Mouse (Mus musculus) embryonic fibroblast, embryonic 13.5 days (primary cell): ENCODE results near the gene Aanat. TPM values are rescaled to one million over a fixed set of nuclear protein-coding genes. Genes with fewer than 3 reads are reported as not detected.

ENCODE experiments used
- H3K27ac ChIP-seq: 2 replicates; pipeline ENCODE4 v1.5.1; 2012; ENCODE audit warnings: low read length, control low read depth, inconsistent platforms; ENCODE audit not compliant: insufficient read depth
- H3K4me1 ChIP-seq: 2 replicates; pipeline ENCODE4 v1.6.1; 2011; ENCODE audit warnings: low read length; ENCODE audit not compliant: control insufficient read depth, insufficient read depth
- H3K4me3 ChIP-seq: 2 replicates; pipeline ENCODE4 v1.5.1; 2011; ENCODE audit warnings: mild to moderate bottlenecking, control low read depth, low read length; ENCODE audit not compliant: insufficient read depth
- CTCF ChIP-seq: IDR thresholded peaks from 2 replicates; pipeline ENCODE4 v1.5.1; 2011; ENCODE audit warnings: mild to moderate bottlenecking, control low read depth, low read length, moderate library complexity, borderline replicate concordance; ENCODE audit not compliant: insufficient read depth
- POLR2A ChIP-seq: IDR thresholded peaks from 2 replicates; pipeline ENCODE4 v1.6.1; 2011; ENCODE audit warnings: low read depth, mild to moderate bottlenecking, control low read depth, low read length, moderate library complexity
- polyA plus RNA-seq: library from polyadenylated mRNA; stranded (reverse); fragments of >200 nt; gene quantifications from 2 replicates; pipeline ENCODE4 v1.2.4, GENCODE M21; 2011; ENCODE audit warnings: low read depth; ENCODE audit not compliant: missing spikeins, insufficient read length

Gene Aanat
- polyA plus RNA-seq, 1 experiment: not detected

- Histone ChIP-seq H3K4me3 (no peak overlapping the region), H3K27ac (no peak overlapping the region), H3K4me1 (no peaks in the 10 kb centered on the region)
- no peak for TF ChIP-seq CTCF
- no peak for TF ChIP-seq POLR2A
These were observed 5.4 kb downstream of the Aanat start for GRCm38 (mm10) chr11:116591621-116592020.

DNA sequence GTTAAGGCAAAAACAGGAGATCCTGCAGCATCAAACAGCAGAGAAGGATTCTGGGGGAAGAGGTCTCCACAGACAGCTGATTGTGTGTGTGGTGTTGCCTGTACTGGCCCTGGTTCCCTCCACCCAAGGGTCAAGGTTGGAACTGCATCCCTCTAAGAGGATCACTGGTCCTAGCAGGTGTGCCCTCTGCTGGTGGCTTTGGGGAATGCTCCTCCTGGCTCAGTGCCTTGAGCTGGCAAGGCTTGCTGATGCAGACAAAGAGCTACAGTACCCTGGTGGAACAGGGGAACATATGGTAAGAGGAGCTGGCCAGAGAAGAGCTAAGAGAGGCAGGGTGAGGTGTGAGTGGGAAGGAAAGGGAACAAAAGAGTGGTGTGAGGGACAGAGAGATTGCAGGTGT is 6.2 kb downstream of the Aanat start:
- Histone ChIP-seq H3K4me3 (no peak overlapping the region), H3K27ac (no peak overlapping the region), H3K4me1 (no peaks in the 10 kb centered on the region)
- TF ChIP-seq POLR2A (no peak), CTCF (peak; percentile 98)

DNA sequence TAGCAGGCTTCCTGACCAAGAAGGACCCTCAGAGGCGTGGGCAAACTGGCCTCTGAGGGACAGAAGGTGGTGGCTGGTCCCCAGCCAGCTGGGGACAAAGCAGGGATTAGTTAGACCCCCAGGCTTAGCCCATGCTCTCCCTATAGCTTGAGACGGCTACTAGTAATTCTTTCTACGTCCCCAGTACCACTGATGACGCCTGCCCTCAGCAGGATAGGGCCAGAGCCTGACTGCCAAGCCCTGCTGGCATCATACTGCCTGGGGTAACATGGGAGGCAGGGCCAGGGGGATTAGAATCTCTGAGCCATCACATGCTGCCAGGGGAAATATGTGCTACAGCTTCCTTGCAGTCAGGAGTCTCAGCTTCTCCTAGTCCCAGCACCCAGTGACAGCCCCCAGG is 7.1 kb downstream of the Aanat start:
- no peak for TF ChIP-seq POLR2A
- TF ChIP-seq CTCF: no peak
- Histone ChIP-seq H3K4me3 (no peak overlapping the region), H3K27ac (no peak overlapping the region), H3K4me1 (no peaks in the 10 kb centered on the region)

DNA sequence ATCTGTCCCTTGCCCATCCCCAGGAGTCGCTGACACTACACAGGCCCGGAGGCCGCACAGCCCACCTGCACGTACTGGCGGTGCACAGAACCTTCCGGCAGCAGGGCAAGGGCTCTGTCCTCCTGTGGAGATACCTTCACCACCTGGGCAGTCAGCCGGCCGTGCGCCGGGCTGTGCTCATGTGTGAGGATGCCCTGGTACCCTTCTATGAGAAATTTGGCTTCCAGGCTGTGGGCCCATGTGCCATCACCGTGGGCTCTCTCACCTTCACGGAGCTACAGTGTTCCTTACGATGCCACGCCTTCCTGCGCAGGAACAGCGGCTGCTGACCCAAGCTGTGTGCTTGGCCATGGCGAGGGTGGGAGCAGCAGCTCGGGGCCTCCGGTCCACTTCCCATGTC is 10.5 kb downstream of the Aanat start:
- Histone ChIP-seq H3K4me3 (no peak overlapping the region), H3K4me1 (no peaks in the 10 kb centered on the region), H3K27ac (no peak overlapping the region)
- TF ChIP-seq POLR2A (no peak), CTCF (no peak)

GRCm38 (mm10) chr11:116598193-116598592 is 12.0 kb downstream of the Aanat start:
- TF ChIP-seq CTCF: no peak
- no peak for TF ChIP-seq POLR2A
- H3K27ac ChIP-seq: no peak overlapping the region

GRCm38 (mm10) chr11:116599230-116599629 is 13.0 kb downstream of the Aanat start:
- Histone ChIP-seq H3K4me1 (no peaks in the 10 kb centered on the region), H3K4me3 (no peak overlapping the region), H3K27ac (no peak overlapping the region)
- TF ChIP-seq CTCF (no peak), POLR2A (no peak)

More at GRCm38 (mm10) chr11:116598193-116598592, 12.0 kb downstream of the Aanat start:
- Histone ChIP-seq H3K4me1 (no peaks in the 10 kb centered on the region), H3K4me3 (no peak overlapping the region)

DNA sequence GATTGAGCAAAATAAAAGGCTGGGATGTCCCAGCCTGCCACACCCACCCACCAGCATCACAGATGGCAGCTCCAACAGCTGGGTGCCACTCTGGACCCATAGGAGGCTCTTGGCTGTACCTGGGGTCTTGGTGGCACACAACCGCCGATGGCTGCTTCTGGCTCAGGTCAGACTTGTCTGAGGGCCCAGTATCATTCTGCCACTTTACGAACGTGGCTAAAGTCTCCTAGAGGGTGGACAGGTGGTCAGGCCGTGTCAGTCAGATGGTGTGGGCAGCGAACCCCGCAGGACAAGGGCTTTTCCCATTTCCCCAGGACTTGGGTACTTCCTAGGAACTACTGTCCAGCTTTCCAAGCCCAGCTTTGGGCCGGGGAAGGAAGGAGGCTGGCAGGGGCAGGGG is 14.9 kb downstream of the Aanat start:
- no peak overlapping the region for H3K27ac ChIP-seq
- no peaks in the 10 kb centered on the region for H3K4me1 ChIP-seq
- no peak for TF ChIP-seq POLR2A
- no peak for TF ChIP-seq CTCF
- no peak overlapping the region for H3K4me3 ChIP-seq

DNA sequence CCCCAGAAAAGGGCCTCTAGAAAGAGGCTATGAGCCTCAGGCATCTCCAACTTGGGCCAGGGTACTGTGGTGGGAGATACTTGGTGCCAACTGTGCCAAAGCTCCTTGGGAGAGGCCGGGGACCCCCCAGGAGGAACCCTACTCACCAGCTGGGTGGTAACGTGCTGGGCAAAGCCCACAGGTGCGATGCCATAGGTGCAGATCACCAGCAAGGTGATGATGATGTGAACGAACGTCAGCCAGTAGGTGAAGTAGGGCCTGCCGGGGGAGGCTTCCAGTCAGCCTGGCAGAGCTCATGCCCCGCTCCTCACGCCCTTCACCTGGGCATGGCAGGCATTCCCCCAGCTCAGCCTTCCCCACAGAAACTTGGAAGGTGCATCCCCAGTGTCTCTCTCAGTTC is 15.8 kb downstream of the Aanat start:
- TF ChIP-seq CTCF: no peak
- TF ChIP-seq POLR2A: no peak
- Histone ChIP-seq H3K27ac (no peak overlapping the region), H3K4me3 (no peak overlapping the region), H3K4me1 (no peaks in the 10 kb centered on the region)

DNA sequence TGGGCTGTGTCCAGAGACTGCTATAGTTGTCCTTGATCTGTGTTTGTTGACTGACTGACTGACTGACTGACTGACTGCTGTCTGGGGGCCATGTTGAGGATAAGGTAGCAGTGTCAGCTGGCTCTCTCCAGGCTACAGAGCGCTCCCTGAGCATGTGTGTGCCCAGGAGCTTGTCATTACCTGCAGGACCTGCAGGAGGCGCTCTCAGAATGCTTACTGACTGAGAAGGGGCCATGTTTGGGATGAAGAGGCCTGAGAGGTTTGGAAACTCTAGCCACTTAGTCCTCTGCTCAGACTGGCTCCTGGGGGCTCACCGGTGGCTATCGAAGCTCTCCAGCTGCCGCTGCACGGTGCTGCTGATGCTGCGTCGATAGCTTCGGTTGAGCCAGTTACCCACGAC is 17.1 kb downstream of the Aanat start:
- Histone ChIP-seq H3K4me3 (no peak overlapping the region), H3K27ac (no peak overlapping the region), H3K4me1 (no peaks in the 10 kb centered on the region)
- TF ChIP-seq CTCF (no peak), POLR2A (no peak)

- H3K4me1 ChIP-seq: no peaks in the 10 kb centered on the region
- H3K4me3 ChIP-seq: no peak overlapping the region
- H3K27ac ChIP-seq: no peak overlapping the region
- TF ChIP-seq CTCF: no peak
- TF ChIP-seq POLR2A: no peak
These were observed 17.9 kb downstream of the Aanat start for GRCm38 (mm10) chr11:116604097-116604496.

DNA sequence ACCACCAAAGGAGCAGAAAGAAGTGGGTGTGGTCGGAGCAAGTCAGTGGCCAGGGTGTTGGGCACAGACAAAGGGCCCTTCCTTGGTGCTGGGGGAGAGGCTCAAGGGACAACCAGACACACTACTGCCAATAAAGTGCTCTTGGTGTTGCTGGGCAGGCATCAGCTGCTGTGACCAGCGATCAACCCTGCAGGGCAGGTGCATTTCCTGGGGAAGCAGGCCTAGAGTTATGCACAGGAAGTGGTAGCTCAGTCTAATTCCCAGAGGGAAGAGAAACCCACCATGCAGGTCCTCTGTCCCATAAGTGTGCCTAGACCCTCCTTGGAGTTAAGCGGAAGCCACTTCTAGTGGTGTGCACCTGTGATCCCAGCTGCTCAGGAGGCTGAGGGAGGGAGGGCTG is 21.5 kb downstream of the Aanat start:
- TF ChIP-seq POLR2A (no peak), CTCF (no peak)
- H3K4me3 ChIP-seq: no peak overlapping the region
- no peak overlapping the region for H3K27ac ChIP-seq
- no peaks in the 10 kb centered on the region for H3K4me1 ChIP-seq
